Mouse (Mus musculus) erythroblast, embryonic 14.5 days (primary cell): ENCODE measurements at regions not wholly inside any gene's neighbourhood (a gene's known extent, or its start where the extent isn't known, plus 50 kb on each side); places are given as distances from the start of the nearest gene placed in this dataset.

Experiments
- H3K27me3 ChIP-seq: 2 replicates; pipeline ENCODE4 v1.6.1; 2012; ENCODE audit warnings: inconsistent platforms; ENCODE audit not compliant: control insufficient read depth
- H3K36me3 ChIP-seq: 2 replicates; pipeline ENCODE4 v1.6.1; 2012; ENCODE audit warnings: mild to moderate bottlenecking, inconsistent platforms; ENCODE audit not compliant: control insufficient read depth
- H3K4me1 ChIP-seq: 2 replicates; pipeline ENCODE4 v1.6.1; 2012; ENCODE audit warnings: inconsistent platforms; ENCODE audit not compliant: control insufficient read depth
- H3K4me3 ChIP-seq: replicated peaks from 2 replicates; pipeline ENCODE3; 2012; ENCODE audit warnings: moderate library complexity, mild to moderate bottlenecking, inconsistent platforms
- H3K9me3 ChIP-seq: 2 replicates; pipeline ENCODE4 v1.6.1; 2012; ENCODE audit warnings: low read length, inconsistent platforms, mixed read lengths; ENCODE audit not compliant: control insufficient read depth
- GATA1 ChIP-seq: IDR thresholded peaks from 2 replicates; pipeline ENCODE4 v1.6.1; 2012; ENCODE audit warnings: low read length, inconsistent platforms, mixed read lengths
- TAL1 ChIP-seq: IDR thresholded peaks from 3 replicates; pipeline ENCODE4 v1.6.1; 2012; ENCODE audit warnings: low read length, inconsistent platforms, mixed read lengths

DNA sequence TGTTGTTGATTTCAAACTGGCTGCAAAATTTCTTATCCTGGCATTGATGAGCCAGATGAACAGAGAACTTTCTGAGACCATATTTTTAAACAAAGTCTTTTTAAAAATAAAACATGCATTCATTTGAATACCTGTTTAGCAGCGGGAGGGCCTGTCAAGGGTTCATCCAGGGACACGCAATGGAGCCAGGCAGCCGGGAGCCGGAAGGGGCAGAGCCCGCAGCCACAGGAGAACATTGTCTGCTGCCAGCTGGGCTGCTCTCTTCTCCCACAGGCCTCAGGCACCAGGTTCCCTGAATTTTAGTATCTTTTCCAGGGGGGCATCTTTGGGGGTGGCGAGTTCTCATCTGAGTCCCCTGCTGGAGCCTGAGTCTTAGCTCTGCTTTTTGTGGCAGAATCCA, 205.8 kb upstream of the Tprg start:
- Histone ChIP-seq H3K27me3 (no peaks in the 10 kb centered on the region), H3K36me3 (no peaks in the 10 kb centered on the region), H3K4me3 (no peak overlapping the region), H3K9me3 (no peaks in the 10 kb centered on the region), H3K4me1 (no peaks in the 10 kb centered on the region)
- no peak for TF ChIP-seq TAL1
- TF ChIP-seq GATA1: no peak

DNA sequence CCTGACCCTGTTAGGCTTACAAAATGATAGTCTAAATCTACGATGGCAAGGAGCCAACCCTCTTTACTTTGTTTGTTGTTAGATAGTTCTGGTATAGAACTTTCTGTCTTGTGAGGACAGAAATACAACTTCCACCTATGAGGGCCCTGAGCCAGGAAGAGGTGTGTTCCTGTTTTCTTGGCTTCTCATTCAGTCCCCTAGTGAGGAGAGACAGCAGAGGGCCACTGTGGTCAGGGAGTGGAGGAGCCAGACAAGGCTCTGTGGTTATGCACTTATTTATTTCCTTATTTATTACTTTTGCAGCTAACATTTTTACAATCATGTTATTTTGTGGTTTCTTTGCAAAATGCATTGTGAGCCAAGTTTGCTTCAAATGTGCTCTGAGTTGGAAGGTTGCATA, 202.9 kb upstream of the Tprg start:
- Histone ChIP-seq H3K4me3 (no peak overlapping the region), H3K27me3 (no peaks in the 10 kb centered on the region), H3K9me3 (no peaks in the 10 kb centered on the region), H3K36me3 (no peaks in the 10 kb centered on the region), H3K4me1 (no peaks in the 10 kb centered on the region)
- TF ChIP-seq TAL1: no peak
- no peak for TF ChIP-seq GATA1

DNA sequence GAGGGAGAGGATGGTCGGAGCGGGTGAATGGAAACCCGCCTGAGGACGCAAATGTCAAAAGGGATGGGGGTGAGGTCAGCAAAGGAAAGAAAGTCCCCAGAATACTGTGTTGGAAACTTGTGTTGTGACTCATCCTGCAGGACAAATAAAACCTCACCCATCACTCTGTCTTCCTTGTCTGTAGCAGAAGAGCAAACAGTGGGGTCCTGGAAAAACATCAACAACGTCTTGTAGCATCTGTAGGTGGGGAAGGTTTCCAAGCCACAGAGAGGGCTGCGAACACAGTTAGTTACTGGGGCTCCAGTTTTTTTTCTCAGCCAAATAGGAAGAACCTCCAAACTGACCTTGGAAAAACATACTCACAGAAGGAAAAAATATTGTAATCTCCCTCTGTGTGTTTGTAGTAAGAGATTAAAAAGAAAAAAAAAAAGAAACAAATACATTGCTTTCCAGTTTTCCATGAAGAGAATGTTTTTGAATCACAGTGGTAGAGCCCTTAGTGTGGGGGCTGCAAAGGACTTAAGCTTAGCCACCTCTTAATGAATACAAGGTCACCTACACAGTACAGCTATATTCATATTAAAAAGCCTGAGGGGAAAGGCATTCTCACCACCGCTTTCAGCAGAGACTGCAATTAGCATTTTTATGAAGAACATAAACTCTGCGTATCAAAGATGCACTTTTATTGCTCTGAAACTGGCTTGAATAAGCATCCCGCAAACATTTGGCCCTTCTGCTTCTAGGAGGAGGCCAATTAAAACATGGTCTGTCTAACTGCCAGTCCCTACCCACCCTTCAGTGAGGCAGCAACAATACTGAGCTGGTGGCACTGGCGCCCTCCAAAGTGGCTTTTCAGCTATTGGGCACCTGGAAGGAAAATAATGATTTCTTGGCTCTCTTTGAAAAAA, 198.6 kb upstream of the Tprg start:
- H3K4me3 ChIP-seq: no peak overlapping the region
- no peak for TF ChIP-seq TAL1
- no peak for TF ChIP-seq GATA1

DNA sequence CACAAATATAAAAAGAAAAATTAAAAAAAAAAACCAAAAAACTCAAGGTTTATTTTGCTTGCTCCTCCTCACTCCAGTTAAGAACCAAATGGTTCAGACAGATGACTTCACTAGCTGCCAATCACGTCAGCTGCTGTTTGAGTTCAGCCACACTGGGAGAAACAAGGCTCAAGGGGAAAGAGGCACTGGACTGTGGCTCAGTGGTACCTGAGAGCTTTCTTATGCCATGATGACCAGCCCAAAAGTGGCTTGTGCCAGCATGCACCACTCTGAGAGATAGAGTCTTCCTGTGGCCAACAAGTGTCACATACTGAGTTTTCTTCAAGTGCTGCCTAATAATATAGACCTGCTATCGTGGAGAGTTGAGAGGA, 198.0 kb upstream of the Tprg start:
- H3K36me3 ChIP-seq: no peaks in the 10 kb centered on the region
- H3K4me3 ChIP-seq: no peak overlapping the region
- TF ChIP-seq GATA1 (no peak), TAL1 (no peak)
- no peaks in the 10 kb centered on the region for H3K9me3 ChIP-seq
- H3K27me3 ChIP-seq: no peaks in the 10 kb centered on the region
- H3K4me1 ChIP-seq: no peaks in the 10 kb centered on the region

More for the DNA sequence above, 198.6 kb upstream of the Tprg start:
- Histone ChIP-seq H3K27me3 (no peaks in the 10 kb centered on the region), H3K36me3 (no peaks in the 10 kb centered on the region), H3K4me1 (no peaks in the 10 kb centered on the region), H3K9me3 (no peaks in the 10 kb centered on the region)

DNA sequence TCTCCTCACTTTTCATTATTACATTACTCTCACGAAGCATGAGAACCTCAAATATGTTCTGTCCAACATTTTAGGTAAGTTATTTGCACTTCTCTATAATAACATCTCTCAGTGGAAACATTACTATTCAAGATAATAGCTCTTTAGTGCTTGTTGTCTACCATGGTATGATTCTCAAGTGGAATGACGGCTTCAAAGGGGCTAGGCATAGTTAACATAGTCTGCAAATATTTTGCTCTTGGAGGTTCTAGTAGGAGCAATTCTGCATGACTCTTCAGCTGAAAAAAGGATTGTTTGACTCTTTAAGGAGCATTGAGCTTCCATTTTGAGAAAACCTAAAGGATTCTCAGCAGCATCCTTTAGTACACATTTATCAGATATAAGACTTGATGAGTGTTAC, 182.5 kb upstream of the Tprg start:
- H3K36me3 ChIP-seq: no peaks in the 10 kb centered on the region
- H3K9me3 ChIP-seq: no peaks in the 10 kb centered on the region
- no peaks in the 10 kb centered on the region for H3K4me1 ChIP-seq
- TF ChIP-seq GATA1: no peak
- TF ChIP-seq TAL1: no peak
- no peak overlapping the region for H3K4me3 ChIP-seq
- no peaks in the 10 kb centered on the region for H3K27me3 ChIP-seq

DNA sequence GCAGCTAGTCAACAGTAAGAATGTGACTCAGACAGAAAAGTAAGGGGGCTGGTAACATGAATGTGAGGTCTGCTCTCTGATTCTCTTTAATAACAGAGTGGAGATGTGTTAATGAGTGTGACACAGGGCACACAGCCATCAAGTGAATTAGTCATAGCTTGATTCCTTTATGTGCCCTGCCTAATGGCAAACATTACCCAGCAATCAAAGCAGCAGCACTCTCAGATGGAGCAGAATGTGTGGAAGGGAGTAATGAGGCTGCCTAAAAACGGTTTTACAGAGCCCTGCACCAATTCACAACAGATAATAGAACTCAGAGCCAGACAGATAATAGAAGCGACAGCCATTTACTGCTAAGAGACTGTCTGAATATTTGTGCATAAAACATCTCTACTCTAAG, 182.0 kb upstream of the Tprg start:
- Histone ChIP-seq H3K27me3 (no peaks in the 10 kb centered on the region), H3K36me3 (no peaks in the 10 kb centered on the region), H3K4me3 (no peak overlapping the region), H3K4me1 (no peaks in the 10 kb centered on the region), H3K9me3 (no peaks in the 10 kb centered on the region)
- TF ChIP-seq TAL1 (no peak), GATA1 (no peak)

DNA sequence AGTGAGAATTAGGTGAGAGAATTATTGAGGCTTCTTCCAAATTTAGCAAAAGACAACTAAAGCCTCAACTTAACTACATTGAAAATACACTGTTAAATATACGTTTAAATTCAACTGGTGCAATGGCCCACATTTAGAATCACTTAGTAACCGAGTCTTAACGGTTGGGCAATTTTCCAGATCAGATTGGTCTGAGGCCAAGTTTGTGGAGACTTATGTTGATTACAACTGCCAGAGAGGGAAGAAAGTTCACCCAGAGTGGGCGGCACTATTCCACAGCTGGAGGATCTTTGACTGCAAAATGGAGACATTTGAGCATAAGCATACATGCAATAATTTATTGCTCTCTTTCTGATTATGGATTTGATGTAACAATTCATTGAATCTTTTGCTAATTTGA, 146.5 kb upstream of the Tprg start:
- no peaks in the 10 kb centered on the region for H3K9me3 ChIP-seq
- no peak for TF ChIP-seq TAL1
- TF ChIP-seq GATA1: no peak
- H3K4me1 ChIP-seq: no peaks in the 10 kb centered on the region
- H3K4me3 ChIP-seq: no peak overlapping the region
- no peaks in the 10 kb centered on the region for H3K27me3 ChIP-seq
- H3K36me3 ChIP-seq: no peaks in the 10 kb centered on the region

DNA sequence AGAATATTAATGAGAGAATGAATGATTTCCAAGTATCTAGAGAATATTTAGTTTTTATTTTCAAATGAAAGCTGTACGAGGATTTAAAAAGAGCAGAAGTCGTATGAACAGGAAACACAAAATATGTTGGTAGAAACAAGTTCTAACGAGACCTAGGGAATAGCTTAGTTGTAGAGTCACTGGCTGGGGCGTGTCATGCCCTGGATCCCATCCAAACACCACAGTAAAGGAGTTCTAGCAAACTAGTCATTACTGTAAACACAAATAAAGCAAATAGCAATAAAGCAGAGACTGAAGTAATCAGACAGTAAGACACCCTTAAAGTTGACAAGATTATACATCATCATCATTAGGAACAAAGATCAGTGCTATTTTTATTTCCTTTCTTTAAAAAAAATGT, 139.1 kb upstream of the Tprg start:
- Histone ChIP-seq H3K27me3 (no peaks in the 10 kb centered on the region), H3K36me3 (no peaks in the 10 kb centered on the region), H3K9me3 (no peaks in the 10 kb centered on the region), H3K4me3 (no peak overlapping the region), H3K4me1 (no peaks in the 10 kb centered on the region)
- no peak for TF ChIP-seq GATA1
- no peak for TF ChIP-seq TAL1

DNA sequence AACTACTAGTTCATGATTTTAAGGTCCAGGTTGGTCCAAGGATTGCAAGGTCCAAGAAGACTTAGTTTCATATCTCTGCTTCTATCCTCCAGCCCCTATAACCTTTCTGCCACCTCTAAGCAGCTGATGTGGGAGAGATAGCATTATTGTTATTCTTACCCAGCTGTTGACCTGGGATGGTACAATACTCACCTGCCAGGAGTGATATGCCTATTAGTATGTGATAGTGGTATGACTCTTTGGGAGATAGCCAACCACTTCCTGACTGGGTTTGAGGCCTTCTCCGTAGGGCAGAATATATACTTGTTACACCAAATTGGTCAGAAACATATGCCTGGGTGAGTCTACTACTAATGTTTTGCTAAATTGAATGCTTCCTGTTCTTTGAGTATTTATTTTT, 137.4 kb upstream of the Tprg start:
- Histone ChIP-seq H3K4me1 (no peaks in the 10 kb centered on the region), H3K9me3 (no peaks in the 10 kb centered on the region), H3K4me3 (no peak overlapping the region), H3K27me3 (no peaks in the 10 kb centered on the region), H3K36me3 (no peaks in the 10 kb centered on the region)
- TF ChIP-seq GATA1: no peak
- no peak for TF ChIP-seq TAL1

DNA sequence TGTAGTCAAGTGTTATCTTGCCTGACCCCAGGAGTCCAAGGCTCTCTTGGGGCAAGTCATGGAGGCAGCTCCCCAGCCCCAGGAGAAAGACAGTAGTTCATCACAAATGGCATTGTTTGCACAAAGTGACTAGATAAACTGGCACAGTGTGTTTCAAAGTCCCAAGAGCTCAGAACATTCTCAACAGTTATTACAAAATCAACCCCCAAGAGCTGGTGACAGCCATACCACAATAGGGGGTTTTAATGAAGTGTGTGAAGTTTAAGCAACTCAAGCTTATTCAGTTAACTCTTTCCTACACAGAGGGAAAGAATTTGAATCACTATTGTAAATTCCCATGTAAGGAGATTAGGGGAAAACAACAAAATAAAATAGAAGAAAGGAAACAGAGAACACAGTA, 109.7 kb upstream of the Tprg start:
- Histone ChIP-seq H3K4me1 (peaks cover 2% of the 10 kb centered on the region; the same call in 1 of the 2 replicates), H3K9me3 (no peaks in the 10 kb centered on the region), H3K36me3 (no peaks in the 10 kb centered on the region), H3K27me3 (no peaks in the 10 kb centered on the region), H3K4me3 (no peak overlapping the region)
- TF ChIP-seq GATA1 (no peak), TAL1 (no peak)
